Mouse (Mus musculus) forelimb bud, embryonic 11.5 days (tissue): ENCODE data around the gene Btbd1.

ENCODE experiments used
- DNase-seq: peaks from one replicate; pipeline ENCODE4 v3.0.0-alpha.2; 2012; ENCODE audit warnings: low read depth, low spot score

The Btbd1 gene

DNA sequence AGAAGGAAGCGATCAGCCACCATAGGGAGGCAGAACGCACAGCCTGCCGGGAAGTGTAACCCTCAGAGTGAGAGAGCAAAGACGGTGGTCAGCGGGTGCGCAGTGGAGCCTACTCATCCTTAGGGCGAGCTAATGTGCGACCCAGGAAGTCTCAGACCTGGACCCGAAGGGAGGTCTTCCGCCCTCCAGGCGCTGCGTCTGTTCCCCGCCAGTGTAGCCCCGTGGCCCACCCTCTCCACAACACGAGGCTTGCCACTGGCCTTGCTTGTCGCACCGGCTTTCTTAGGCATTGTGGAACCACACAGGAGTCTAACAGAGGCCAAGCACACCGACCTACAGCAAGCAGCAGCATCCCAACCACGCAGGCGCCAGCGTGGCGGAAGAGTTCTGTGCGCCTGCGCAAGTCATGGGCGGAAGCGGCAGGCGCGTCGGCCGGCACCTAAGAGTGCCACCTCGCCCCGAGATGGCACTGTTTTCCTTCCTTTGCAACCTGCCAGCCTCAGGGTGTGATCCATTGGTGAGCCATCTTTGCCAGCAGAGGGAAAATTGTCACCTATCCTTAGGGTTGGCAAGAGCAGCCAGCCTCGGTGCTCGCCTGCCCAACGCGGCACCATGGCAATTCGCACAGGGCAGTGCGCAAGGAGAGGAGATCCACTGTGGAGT is 40.0 kb downstream of the Btbd1 start, which contains the start of gene 3110040N11Rik:
Gene 3110040N11Rik, minus strand, starts transcription at position 384 of the 663 bp plus-strand sequence.
- DNase-seq = peak; percentile 91

DNA sequence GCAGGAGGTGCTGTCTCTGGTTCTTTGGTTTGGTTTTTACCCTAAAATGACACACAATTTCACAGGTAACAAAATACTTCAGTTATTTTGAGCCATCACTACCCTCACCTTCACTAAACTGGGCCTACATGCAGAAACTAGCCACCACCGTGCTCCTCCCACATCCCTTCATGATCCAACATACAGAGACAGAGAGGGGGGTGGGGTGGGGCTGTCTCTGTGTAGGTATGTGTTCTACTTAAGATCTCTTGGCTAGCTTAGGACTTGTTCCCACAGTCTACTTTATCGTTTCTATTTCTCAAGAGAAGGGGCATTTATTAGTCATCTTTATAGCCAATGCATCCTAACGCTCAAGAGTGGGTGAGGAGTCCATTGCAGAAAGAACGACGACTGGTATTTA is 40.7 kb downstream of the Btbd1 start:
- DNase-seq = peak; percentile 16

DNA sequence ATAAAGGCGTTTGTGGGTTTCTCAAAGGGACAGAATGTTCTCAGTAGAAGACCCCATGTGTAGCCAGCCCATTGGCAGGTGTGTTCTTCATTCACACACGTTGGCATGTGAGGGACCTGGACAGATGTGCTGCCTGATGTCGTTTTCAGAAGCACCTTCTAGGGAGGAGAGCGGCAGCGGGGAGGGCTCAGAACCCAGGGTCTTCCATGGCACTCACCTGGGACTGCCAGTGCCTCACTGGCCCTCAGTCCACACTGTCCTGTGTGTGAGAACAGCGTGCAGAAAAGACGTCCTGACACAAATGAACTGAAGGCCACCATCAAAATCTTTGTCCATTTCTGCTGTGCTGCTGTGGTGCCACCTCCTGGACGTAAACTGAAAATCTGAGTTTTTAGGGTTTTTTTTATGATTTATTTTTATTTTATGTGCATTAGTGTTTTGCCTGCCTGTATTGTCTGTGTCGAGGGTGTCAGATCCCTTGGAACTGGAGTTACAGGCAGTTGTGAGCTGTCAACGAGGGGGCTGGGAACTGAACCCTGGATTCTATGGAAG is 51.5 kb downstream of the Btbd1 start:
- peak; percentile 12 for DNase-seq

DNA sequence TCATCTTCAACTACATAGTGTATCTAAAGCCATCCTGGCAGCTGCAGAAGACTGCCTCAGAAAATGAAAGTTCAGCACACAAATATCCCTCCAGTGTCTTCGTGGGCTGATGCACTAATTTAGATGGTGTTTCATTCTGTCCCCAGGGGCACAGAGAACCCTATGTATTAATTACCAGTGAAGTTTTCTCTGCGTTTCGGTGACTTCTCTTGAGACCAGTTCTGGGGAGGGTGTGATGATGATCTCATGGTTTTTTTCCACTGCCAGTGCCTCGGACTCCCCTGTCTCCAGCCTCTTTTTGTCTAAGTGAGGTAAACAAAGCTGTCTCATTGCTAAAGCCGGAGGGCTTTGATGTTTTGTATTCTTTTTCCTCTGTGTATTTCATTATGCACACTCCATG is 53.9 kb downstream of the Btbd1 start:
- DNase-seq = no peak

DNA sequence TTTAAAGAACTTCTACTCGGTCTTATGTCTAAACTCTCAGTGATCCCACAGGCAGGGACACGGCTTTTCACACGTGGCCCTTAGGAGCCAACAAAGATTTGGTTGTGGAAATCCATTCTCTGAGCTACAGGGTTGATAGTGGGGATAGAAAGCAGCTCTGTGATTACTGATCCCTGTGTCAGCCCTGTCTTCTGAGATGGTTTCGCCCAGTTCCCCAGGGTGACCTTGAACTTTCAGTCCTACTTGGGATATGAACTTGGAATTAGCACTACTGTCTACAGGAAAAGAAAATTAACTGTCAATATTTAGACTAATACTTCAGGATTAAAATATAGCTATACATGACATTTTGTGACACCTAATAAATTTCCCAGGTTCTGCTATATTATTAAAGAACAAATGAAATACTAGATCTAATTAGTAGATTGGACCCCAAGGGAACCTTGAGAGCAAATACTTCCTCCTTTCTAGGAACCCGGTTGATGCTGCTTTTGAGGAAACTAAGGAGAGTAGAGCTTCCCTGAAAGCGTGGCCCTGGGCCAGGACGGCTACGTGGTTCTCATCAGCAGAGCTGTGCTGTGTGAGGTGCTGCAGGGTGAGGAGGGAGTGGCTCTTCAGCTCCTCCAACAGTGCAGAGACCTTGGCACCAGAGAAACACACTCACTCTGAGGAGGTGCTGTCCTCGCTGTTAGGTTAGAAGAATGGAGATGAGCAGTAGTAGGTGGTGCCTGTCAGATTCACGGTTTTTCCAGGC is 56.3 kb downstream of the Btbd1 start:
- no peak for DNase-seq

DNA sequence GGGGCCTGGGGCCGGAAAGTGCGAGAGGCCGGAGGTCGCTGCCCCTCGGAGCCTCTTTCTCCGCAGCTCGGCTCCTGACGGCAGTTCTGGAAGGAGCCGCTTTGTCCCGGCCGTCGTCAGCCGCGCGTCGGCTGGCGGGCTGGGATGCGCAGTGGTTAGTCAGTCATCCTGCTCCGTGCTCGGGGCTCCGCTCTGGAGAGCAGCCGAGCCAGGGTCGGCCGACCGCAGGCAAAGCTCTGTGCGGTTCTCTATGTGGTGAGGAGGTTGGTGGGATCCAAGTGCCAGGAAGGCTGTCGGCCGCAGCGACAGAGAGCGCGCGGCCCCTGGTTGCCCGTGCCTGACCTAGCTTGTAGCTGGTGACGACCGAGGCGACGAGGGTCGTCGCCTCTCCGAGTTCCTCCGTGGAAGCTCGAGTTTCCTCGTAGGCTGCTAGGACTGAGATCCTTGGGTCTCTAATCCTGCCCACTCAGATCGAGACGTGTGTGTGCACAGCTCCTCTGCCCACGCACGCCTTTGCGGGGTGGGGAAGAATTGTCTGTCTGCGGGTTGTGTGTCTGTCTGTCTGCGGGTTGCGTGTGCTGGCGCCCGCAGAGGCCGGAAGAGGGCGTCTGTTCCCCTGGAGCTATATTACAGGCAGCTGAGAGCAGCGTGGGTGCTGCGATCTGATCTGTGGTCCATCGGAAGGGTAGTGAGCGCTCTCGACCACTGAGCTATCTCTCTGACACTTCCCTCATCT is 66.0 kb downstream of the Btbd1 start:
- DNase-seq = peak; percentile 43

DNA sequence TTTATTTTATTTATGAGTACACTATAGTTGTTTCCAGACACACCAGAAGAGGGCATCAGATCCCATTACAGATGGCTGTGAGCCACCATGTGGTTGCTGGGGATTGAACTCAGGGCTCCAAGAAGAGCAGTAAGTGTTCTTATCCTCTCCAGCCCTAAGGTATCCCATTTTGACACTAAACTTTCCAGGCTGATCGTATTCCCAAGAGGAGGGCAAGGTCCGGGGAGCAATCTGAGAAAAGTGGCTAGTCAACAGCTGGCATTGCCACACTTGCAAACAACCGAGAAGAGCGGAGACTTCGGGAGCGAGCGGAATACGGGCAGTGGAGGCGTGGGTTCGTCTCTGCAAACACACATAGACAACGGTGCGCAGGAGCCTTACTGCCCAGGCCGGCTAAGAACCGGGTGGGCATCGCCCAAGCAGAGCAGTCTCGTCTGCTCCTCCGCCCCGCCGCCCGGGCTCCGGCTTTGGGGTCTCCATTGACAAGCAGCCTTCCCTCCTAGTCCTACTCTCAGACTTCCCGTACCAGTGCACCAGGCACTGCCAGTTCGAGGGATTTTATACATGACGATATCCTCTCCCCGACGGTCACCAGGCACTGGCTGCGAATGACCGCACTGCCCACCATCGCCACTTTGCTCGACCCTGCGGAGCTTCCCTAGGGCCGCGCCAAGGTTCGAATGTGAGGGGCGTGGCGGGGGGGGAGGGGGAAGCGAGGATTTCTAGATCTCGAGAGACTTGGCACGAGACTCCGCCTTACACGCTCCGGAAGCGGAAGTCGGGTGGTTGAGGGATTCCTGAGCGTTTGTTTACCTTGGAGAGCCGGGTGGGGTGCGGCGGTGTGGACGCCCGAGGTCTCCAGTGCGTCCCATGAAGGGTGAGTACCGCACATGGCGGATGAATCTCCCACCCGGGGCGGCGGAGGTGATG is 66.8 kb downstream of the Btbd1 start, which contains the start of gene Ramac:
Gene Ramac, plus strand, starts transcription at position 746 of the 930 bp plus-strand sequence.
- DNase-seq = peak; percentile 92

DNA sequence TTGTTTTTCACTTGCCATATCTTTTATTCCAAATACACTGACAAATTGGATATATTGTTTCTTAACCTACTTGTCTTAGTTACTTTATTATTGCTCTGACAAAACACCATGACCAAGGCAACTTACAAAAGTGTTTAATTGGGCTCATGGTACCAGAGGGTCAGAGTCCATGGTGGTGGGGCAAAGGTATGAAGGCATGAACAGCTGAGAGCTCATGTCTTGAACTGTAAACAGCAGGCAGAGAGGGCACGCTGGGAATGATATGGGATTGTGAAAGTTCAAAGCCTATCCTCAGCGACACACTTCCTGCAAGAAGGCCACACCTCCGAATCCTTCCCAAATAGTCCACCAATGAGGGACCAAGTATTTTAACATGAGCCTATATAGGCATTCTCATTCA is 81.3 kb downstream of the Btbd1 start:
- no peak for DNase-seq

DNA sequence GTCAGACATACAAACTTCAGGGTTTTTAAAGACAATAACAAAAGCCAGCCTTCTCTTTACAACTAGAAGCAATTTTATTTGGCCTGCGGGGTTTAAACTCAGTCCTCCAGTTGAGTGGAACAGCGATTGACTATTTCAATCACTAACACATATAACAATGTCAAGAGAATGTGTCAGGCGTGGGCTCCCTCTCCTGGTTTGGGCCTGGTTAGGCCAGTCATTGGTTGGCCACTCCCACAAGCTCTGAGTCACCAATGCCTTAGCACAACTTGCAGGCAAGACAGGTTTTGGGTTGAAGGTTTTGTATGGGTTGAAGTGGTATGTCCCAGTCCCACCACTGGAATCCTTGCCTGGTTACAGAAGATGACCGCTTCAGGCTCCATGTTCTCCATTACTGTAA is 85.1 kb downstream of the Btbd1 start:
- DNase-seq = no peak
